Mouse (Mus musculus) right cerebral cortex, postnatal 4 days (tissue): ENCODE measurements around the gene Vwa7.
"Not testable (repeated sequence)": the region's sequence is repeated elsewhere in the genome, so short reads cannot be mapped to it uniquely, and the experiment has no call there.

Experiments used
- DNase-seq: peaks from one replicate; pipeline ENCODE4 v3.0.0-alpha.2; 2022

Gene Vwa7

DNA sequence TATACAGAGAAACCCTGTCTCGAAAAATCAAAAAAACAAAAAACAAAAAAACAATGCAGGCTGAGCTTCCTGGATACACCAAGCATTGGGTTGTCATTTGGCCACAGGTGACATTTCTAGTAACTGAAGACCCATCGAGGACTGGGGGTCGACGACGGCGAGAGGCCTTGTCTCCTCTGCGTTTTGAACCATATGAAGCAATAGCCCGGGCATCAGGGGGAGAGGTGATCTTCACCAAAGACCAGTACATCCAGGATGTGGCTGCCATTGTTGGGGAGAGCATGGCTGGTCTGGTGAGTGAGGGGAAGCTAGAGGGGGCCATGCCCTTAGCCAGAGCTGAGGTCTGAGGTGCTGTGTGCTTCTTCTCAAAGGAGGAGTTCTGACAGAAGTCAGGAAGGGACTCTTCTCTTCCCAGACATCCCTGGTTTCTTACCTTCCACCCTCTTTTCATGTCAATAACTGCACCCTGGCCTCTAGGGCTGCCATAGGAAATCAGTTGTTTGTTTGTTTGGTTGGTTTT is 6.2 kb downstream of the Vwa7 start:
- no peak for DNase-seq

DNA sequence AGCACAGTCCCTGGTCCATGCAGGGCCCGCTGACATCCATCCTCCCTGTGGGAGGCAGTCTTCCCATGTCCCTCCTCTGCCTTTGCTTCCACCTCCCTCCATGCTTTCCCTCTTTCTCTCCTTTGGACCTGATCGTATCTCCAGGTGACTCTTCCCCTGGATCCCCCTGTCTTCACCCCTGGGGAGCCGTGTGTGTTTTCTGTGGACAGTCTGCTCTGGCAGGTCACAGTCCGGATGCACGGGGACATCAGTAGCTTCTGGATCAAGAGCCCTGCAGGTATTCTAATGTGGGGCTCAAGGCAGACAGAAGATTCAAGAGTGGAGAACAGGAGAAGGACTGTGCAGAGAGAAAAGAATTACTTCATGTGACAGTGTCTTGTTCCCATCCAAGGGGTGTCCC is 6.8 kb downstream of the Vwa7 start:
- DNase-seq, result no peak

DNA sequence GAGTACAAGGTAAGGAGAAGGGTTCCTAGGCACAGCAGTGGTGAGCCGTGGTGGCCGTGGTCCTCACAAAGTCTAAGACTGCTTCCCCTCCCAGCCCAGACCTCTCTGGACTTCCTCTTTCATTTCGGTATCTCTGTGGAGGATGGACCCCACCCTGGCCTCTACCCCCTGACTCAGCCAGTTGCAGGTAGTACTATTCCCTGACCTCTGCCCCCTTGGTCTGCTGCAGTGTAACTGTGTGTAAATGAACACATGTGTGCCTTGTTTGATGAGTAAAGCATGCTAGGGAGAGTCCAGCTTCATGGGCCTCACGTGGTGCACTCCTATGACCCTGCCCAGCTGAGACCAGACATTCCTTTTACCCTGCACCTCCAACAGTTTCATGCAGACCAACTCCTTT is 7.4 kb downstream of the Vwa7 start:
- DNase-seq, result no peak

DNA sequence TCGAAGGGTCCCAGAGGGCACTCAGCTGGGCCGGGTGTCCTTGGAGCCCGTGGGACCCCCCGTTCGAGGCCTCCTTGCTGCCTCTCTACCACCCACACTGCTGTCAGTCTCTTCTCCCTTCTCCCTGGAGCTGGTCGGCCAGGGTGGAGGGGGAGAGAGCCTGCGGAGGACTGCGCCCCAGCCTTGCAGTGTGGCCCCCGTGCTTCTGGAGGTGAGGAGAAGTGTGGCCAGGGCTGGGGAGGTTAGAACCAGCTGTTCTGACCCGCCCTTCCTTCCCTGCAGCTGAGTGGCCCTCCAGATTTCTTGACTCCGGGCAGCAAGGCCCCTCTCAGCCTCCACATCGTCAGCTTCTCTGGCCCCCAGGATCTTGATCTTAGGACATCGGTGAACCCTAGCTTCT is 7.9 kb downstream of the Vwa7 start:
- DNase-seq, result no peak

DNA sequence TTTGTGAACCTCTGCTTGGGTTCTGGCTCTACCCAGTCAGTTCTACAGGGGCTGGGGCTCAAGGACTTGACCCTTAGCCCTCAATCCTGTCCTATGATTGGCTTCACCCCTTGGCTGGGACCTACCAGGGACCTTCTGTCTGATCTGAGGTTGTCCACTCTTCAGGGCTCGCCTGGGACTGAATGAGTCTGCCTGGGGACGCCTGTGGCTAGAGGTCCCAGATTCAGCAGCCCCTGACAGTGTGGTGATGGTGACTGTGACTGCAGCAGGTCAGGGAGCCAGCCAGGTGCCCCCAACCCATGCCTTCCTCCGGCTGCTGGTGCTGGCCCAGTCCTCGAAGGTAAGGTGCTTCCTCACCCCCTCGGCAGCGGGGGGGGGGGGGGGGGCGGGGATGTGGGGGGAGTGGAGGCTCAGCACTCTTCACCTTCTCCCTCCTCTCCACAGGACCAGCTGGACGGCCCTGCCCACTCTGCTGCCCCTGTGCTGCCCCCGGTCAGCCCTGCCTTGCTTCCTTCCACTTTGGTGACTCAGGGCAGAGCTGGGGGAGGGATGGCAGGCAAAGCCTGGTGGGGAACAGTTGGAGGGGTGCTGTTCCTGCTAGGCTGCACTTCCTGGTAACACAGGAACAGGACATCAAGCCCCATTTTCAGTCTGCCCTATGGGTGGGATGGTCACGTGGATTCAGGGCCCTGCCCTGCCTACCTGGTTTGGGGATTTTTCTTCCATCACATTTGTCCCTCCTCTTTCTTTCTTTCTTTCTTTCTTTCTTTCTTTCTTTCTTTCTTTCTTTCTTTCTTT is 8.5 kb downstream of the Vwa7 start:
- DNase-seq, result no peak

DNA sequence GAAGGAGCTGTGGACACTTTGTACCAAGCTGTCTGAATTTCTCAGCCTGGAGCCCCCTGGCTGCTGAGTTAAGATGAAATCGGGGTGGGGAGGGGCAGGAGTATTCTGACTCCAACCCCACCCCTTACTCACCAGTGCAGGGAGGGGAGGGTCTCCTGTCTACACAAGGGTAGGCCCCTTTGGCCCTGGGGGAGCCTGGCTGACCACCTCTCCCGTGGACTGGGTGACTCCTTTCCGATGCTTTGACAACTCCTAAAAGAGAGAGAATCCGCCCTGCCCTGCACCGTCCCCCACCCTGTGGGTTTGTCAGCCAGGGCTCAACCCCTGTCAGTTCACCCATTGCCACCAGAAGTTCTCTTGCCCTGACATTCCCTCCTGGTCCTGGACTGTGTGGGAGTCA is 9.8 kb downstream of the Vwa7 start:
- DNase-seq, result no peak

DNA sequence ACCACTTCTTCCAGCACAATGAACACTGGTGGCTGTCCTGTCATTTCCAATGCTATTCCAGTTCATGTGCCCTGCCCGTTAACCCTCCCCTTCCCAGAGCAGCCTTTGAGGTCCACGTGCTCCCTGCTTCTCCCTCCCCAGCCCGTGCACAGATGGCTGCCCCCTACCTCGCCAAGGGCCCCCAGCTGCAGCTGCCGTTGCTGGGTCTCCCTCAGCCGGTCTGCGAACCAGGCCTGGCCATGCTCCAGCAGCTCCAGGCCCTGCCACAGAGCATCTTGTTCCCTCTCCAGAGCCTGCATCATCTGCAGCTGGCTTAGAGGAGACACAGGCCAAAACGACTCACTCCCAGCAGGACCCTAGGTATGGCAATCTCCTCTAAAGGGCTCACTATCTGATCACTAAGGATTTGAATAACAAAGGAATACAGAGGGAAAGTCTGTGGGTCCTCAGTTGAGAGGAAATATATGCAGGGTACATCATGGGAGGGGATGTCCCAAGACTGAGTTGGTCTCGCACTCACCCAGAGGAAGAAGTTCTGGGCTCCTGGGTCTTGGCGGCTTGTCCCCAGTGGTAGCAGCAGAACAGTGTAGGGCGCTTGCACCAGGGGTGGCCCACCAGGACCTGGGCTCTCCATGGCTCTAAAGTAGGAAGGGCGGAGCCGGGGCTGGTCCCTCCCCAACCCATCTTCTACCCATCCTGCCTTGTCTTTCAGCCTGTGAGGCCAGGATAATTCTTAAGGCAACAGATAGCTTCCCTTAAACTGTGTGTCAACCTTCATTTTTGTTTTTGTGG is 11.1 kb downstream of the Vwa7 start, which contains the start of gene Sapcd1:
Sapcd1 (minus strand) TSS at position 740 of the 792 bp plus-strand sequence.
- DNase-seq, result peak; percentile 57

DNA sequence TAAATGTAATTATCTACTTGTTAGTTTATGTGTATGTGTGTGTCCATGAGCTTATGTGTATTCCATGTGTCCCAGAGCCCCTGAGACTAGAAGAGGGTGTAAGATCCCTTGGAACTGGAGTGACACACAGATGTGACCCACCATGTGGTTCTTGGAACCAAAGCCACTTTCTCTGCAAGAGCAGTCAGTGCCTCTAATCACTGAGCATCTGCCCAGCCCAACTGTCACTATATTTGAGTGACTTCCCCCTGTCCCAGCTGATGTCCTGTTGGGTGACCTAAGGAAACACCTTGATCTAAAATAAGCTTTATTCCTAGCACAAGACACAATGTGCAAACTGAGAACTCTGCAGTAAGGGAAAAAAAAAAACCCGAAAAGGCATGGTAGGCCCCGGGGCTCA is 11.9 kb downstream of the Vwa7 start:
- no peak for DNase-seq

DNA sequence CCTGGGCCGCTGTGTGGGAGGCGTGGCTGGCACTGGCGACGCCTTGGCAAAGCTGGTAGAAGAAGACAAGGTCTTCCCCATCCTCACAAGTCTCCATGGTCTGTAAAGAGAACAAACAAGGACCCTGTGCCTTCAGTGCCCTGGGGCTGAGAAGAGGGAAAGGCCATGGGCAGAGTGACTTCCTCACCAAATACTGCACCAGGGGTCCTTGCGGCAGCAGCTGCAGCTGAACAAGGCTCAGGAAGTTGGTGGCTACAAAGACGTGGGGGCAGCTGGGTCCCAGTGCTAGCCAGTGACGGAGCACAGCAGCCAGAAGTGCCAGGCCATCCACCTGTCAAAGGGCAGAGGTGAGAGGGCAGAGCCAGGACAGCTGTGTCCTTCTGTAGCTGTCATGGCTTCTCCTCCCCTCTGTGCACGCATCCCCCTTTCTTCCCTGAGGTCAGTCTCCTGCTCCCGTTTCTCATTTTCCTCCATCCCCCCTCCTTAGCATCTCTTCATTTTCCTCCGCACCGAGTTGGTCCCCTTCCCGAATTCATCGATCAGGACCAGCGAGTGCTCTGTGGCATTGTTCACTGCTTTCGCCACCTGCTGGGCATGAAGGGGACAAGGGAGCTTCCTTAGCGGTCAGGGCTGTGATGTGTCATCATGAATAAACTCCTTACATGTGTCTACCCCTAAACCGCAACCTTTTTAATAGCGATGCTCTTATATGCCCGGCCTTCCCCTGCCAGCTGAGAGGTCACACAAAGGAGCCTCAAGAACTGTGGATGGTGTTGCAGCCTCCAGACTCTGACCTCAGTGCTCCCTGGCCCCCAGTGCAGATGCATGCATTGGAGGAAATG is 13.5 kb downstream of the Vwa7 start:
- no peak for DNase-seq

DNA sequence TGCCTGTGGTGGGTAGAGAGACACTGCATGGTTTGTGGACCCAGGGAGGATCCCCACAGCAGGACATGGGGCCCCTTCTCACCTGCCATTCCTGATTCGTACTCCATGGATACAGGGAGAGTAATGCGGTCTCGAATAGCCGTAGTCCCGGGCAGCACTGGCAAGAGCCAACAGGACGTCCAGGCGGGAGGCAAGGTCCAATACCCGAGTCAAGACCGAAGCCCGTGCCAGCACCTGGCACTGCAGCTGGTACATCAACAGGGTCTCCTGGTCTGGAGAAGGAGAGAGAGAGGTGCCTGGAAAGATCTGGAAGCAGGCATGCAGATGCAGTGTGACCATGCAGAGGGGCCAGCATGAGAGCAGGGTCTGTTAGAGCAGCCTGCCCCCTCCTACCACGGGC is 14.9 kb downstream of the Vwa7 start:
- no peak for DNase-seq

DNA sequence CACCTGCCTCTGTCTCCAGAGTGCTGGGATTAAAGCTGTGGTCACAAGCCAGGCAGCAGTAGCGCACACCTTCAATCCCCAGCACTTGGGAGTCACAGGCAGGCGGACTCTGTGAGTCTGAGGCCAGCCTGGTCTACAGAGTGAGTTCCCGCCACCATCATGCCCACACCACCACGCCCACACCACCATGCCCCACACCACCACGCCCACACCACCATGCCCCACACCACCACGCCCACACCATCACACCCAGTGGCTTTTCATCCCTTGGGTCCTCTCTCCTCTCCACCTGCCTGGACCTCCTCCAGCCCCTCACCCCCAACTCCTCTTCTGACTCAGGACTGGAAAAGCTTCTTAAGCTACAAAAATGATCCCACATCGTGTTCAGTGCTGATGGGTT is 15.5 kb downstream of the Vwa7 start:
- DNase-seq, result no peak

DNA sequence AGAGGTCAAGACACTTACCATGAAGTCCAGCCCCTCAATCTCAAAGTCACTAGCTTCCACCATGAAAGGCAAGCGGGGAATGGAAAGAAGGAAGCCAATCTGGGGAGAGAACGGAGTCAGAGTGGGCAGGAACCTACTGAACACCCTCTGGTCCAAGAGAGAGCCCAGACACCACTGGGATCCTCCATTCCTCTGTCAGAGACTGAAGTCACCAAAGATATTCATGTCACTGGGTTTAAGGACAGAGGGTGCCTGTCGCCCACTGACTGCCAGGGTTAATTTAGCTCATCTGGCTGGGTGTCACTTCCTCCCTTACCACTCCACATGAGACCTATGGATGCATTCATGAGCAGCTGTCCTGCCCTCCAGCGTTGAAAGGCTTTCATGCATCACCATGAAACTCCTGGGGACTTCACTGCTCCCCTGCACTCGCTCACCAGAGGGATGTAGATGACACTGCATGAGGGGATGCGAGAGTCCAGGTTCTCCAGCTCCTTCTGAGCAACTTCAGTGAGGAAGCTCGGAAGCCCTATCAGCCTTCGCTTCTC is 16.0 kb downstream of the Vwa7 start:
- no peak for DNase-seq

DNA sequence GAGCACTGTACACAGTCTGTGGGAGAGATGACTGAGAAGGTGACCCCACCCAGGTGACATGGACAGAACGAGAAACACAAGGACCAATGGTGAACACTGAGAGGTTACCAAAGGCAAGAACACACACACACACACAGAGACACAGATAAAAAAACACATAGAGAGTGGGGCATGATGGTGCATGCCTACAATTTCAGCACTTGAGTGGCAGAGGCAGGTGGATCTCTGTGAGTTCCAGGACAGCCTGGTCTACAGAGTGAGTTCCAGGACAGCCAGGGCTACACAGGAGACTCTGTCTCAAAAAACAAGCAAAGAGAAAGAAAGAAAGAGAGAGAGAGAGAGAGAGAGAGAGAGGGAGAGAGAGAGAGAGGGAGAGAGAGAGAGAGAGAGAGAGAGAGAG is 17.3 kb downstream of the Vwa7 start:
- not testable (repeated sequence) for DNase-seq

DNA sequence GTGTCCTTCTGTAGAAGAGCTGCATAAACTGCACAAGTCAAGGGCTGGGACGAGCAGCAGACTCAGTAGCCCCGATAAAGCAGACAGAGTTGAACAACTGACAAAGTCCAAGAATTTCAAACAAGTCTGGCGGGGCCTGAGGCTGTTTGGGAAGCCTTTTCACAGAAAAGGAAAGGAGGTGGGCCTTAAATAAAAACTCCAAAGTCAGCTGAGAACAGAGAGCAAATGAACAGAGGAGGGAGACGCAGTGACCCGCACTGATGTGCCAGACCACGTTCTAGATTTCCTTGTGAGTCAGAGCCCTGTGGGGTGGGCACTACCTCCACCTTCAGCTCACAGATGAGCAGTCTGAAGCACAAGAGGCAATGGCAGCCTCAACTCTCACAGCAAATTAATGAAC is 18.5 kb downstream of the Vwa7 start:
- DNase-seq, result no peak

DNA sequence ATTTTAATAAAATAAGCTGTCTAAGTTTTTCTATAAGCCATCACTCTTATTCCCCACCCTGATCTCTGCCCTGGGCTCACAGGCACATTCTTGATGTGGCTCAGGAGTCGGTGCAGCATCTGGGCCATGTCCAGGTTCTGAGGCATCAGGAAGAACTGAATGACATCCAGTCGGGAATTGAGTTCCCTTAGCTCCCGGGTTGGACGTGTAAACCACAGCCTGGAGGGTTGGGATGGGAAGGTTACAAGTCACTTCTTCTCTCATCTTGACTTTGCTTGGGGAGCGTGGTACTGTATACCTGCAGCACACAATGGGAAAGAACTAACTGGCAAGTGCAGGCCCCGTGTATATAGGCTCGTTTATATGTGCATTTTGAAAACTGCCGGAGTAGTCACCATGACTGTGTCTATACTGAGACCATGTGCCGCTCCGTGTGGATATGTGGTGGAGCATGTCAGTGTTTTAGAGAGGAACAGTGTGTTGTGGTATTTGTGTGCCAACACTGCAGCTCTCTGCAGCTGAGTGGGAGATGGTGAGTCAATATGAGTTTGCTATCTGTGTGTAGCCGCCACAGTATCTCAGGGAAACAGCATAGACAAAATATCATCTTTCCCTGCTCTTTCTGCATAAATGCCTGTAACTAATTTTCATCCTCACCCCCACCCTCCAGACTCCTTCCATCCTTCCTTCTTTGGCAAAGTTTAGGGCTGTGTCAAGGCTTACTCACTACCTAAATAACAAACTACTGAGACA is 22.9 kb downstream of the Vwa7 start:
- no peak for DNase-seq

DNA sequence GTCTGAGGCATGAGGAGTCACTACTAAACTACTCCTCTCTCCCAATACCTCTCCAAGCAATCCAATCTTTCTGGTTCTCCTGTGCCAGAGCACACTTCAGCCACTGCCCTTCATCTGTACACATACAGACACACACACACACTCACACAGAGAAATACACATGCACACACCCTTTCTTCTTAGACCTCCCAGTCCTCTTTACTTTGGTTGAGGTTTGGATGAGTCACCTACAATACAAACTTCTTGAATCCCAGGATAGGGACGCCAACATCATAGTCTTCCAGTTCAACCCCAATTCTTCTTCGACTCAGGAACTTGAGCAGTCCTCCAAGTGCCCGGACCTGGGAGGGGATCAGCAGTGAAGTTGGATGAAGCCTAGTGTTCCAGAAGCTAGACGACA is 27.4 kb downstream of the Vwa7 start:
- no peak for DNase-seq

DNA sequence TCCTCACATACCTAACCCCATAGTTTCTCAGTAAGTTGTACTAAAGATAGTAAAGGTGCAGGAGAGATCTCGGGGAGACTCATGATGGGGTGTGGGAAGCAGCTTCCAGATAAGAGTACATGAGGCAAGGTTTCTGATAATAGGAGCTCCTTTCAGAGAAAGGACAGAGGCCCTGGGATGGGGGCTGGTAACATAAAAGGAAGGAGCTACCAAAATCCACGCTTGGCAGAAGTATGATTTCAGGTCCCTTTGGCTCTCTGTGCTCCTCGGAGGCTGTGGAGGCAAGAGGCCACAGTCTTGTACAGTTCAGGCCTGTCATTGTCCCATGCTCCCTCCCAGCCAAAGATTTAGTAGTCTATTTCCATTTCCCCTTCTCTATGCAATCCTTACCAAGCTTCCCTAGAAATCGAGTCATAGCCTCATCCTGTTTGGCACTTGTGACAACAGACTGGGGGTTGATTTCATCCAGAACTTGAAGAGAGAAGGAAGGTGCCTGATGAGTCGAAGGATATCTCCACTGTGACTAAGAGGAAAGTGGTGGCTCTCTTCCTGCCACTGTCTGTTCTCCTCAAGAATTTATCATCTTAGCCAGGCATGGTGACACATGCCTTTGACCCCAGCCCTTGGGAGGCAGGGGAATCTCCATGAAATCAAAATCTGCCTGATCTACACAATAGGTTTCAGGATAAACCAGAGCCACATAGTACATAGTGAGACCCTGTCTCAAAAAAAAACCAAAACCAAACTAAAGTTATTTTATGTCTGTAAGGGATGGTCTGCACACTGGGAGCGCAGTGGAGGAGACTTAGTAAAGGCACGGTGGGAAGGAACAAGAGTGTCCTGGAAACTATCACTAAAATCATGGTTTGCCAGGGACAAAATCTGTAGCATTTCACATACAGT is 28.8 kb downstream of the Vwa7 start:
- no peak for DNase-seq

DNA sequence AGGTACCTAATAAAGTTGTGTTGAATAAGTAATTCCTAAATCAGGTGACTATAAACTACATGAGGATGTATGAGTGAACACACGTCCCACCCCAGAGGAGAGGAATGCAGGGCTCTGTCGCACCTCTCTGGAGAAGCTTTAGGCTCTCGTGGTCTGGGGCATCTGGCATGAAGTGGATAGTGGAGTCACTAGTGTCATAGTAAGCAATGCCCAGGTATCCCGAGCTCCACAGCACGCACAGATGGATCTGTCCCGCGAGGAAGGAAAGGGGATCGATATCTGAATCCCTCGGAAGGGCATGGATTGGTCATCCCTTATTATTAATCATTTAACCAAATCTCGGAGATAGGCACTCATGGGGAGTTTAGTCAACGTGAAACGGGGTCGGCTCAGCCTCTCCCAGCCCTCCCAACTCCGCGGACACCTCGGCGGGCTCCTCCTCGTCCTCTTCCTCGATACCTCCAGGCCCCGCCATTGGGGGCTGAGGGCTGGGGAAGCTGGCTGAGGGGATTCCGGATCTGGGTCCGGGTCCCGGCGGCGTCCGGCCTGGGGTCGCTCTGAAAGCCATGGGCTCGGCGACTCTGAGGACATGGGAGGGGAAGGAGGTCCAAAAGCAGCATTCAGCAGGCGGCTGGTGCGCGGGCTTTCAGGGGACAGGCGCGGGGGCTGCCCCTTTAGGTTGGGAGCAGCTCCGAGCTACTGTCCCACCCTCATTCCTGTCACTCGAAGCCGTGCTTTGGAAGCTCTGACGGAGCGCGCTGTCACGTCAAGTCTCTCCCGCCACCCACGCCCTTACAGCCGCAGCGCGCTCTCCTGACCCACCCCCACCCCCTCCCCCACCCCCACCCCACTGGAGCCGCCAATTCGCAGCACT is 29.7 kb downstream of the Vwa7 start:
- DNase-seq, result peak; percentile 44

DNA sequence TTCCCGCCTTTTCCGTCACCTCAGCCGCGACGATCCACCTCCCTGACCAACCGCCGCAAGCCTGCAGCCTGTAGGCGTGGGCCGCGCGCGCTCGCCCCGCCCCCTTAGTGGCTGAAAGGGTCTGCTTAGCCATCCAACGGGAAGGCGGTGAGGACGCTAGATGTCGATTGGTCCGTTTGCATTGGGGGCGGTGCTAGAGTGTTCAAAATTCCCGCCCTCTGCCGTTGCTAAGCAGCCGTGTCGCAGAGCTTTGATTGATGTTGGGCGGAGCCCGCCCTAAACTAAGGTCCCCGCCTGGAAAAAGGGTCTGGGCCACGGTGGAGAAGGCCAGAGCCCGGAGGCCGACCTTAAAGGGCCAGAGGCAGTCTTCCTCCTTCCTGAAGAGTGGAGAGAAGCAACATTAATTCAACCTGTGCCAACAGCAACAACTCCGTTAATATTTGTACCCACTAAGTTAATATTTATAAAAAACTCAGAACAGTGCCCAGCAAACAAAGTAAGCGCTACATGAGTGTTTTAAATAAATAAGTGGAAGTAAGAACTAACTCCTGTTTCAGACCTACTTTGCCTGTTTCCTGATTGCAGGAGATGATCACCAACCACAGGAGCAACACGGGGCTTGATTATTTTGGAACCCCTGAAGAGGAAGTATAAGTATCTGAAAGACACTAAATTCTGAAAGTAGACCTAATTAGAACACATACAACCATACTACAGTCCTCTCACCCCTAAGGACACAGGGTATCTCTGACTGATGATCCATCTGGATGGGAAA is 30.5 kb downstream of the Vwa7 start, which contains the start of gene Msh5:
Msh5 (minus strand) TSS at position 65 of the 775 bp plus-strand sequence.
- peak; percentile 93 for DNase-seq
